Mouse (Mus musculus) granulocyte monocyte progenitor cell, adult 5-6 weeks (primary cell): ENCODE data around the gene Nfib. TPM values are rescaled to one million over a fixed set of nuclear protein-coding genes. Genes with fewer than 3 reads are reported as not detected.

Experiments used
- ATAC-seq: replicated peaks from 2 replicates; pipeline ENCODE4 v1.8.0; 2016; ENCODE audit warnings: mild to moderate bottlenecking, moderate TSS enrichment, inconsistent platforms; ENCODE audit not compliant: poor library complexity, severe bottlenecking
- total RNA-seq, 2 experiments: library from RNA; stranded (forward) in 1 of 2; stranded (reverse) in 1 of 2; fragments of 200-712, 200-1000 nt in 1 of 2; fragments of >200 nt in 1 of 2; fragmentation: Nextera tagmentation in 1 of 2; gene quantifications; 2 replicates each; pipeline ENCODE4 v1.2.3; 2014 to 2017

Nfib gene
- not detected in 2 replicates for total RNA-seq (2014; fragmentation: Nextera tagmentation)
- total RNA-seq (2017): not detected in 2 replicates

GRCm38 (mm10) chr4:82704841-82705794 is at the start of gene Nfib:
Gene Nfib, minus strand, starts transcription at chr4:82705750.
- no peak for ATAC-seq

GRCm38 (mm10) chr4:82735764-82736163 is 30.2 kb upstream of the Nfib start:
- ATAC-seq: peak; percentile 82

- ATAC-seq: no peak; the same call in 1 of the 2 replicates
Measured at GRCm38 (mm10) chr4:82734765-82735481, 29.4 kb upstream of the Nfib start.

DNA sequence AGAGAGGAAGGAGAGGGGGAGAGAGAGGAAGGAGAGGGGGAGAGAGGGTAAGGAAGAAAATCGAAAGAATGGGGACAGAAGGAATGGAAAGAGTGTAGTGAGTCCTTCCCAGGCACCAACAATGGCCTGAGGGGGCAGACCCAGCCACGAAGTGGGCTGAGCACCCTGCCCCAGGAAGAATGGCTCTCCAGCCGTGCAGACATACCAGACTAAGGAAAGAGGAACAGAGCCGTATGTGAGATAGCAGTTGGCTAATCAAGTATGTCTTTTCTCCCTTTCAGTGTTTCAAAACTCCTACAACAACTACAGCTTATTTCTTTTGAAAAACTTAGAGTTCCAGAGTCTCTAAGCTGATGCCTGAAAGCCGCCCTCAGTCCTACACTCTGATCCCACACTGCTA is 28.8 kb upstream of the Nfib start:
- ATAC-seq: peak; percentile 93

GRCm38 (mm10) chr4:82733636-82734035 is 28.1 kb upstream of the Nfib start:
- ATAC-seq: no peak

GRCm38 (mm10) chr4:82730248-82730887 is 24.8 kb upstream of the Nfib start:
- ATAC-seq: no peak

DNA sequence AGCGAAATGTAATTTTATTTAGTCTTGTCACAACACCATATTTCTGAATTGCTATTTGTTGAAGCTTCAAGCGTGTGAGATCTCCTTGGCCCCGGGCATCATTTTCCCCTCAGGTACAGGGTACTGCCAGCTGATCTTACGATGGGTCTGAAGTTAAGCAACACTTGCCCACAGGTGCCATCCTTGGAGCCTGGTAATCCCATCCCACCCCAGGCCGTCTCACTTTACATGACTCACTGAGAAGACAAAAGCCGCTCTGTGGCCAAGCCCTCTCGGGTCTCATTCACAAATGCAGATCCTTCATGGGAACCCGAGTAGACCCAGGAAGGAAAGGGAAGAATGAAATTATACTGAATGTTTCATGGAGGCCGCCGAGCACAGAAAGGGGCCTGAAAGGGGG is 18.5 kb upstream of the Nfib start:
- ATAC-seq: no peak

- ATAC-seq: no peak
Measured at GRCm38 (mm10) chr4:82723048-82723447, 17.5 kb upstream of the Nfib start.

DNA sequence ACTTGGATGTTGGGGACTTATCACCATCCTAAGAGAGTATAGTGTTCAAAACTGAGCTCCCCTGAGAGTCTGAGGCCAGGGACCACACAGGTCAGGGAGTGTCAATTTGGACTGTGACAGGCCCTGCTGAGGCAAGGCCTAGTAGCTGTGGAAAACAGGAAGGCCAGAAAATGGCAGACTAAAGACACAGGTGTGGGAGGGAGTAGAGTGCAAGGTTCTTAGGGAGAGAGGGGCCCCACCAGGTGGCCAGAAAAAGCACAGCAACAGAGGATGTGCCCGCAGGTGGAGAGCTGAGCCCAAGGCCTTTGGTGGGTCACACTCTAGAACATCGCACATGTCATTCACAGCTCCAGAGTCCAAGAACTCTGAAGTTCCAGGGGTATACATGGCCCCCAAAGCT is 10.3 kb upstream of the Nfib start:
- ATAC-seq: no peak

- no peak for ATAC-seq
Measured at GRCm38 (mm10) chr4:82711611-82712295, 6.2 kb upstream of the Nfib start.

DNA sequence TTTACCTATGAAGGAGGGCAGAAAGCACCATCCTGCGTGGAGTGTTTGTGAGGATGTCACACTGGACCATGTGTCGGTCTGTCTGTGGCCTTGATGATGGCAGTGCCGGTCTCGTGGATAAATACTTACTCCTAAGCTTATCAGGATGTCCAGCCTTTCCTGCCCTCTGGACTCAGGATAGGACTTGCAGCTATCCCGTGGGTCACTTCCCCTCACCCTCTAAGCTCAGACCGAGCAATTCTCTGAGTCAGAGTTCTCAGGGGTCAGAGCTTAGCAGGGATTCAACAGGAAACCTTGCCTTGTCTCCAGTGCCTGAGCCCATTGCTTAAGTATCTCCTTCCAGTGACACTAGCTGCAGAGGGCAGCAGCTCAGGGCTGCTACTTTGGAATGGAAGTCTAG is 4.1 kb upstream of the Nfib start:
- ATAC-seq: no peak

GRCm38 (mm10) chr4:82706012-82706411 is 462 bp upstream of the Nfib start:
- ATAC-seq: no peak

- no peak for ATAC-seq
Measured at GRCm38 (mm10) chr4:82704079-82704830, 1.3 kb downstream of the Nfib start.

DNA sequence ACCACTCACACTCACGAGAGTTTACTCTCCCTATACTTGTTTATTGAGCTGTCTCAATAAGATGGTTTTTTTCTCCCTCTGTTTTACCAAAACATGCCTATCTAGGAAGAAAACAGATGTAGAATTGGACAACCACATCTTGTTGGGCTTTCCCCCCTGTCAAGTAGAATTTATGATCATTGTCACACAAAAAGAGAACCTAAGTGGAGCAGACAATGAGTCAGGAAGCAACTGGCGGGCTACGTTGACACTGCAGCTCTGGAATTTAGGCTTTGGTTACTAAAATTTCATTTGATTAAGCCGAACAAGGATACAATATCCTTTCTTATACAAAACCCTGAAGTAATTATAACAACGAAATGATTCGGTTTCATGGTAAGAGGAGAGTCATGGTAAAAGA is 2.7 kb downstream of the Nfib start:
- ATAC-seq: peak; percentile 46; the same call in 1 of the 2 replicates

GRCm38 (mm10) chr4:82699504-82699903 is 6.0 kb downstream of the Nfib start:
- ATAC-seq: no peak

DNA sequence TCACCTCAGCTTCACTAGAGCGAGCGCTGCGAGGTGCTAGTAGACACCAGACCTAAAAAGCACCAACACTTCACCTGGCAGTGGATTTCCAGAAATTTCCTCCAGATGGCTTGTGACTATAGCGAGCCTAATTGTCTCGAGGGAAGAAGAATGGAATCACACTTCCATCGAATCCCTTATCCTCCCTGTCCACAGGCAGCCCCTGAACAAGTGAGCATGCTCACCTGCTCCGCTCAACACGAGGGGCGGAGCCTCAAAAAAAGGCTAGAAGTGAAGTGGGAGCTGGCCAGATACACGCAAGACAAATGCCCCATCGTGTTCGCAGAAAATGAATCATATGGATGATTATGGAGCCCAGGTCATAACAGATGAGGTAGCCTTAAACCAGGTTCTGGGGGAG is 6.9 kb downstream of the Nfib start:
- no peak for ATAC-seq

GRCm38 (mm10) chr4:82697151-82697550 is 8.4 kb downstream of the Nfib start:
- ATAC-seq: no peak

DNA sequence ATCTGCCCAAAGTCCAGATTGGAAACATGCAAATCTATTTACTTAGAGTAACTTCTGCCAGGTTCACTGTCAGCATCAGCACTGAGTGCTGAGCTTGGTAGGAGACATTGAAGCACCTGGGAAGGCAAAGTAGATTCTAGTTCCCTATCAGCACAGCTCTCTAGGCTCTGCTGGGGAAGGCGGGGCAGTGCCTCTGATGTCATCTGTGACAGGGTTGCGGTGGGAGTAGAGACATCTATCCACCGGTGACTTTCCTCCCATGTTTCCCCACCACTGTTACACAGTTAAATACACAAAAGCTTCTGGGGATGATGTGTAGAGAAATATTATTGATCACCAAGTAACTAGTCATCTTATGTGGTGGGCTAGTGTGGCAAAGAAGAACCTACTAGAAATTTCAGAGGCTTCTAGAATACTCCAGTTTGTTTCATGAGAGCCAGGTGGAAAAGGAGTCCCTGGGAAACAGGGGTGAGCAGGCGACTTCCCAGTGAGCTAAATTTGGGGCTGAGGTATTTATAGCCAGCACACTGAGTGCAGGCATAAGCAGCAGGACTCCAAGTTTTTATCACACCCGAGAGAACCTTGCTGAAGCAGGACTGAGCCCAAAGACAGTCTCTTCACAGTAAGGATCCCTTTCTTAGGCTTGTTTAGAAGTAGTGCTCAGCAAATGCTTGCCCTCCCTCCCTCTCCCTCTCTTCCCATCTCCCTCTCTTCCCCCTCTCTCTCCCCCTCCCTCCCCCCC is 9.6 kb downstream of the Nfib start:
- no peak for ATAC-seq

- ATAC-seq: no peak
Measured at GRCm38 (mm10) chr4:82692009-82692326, 13.6 kb downstream of the Nfib start.
